Mouse (Mus musculus): Measurements from ENCODE around the gene Lif.

DNA sequence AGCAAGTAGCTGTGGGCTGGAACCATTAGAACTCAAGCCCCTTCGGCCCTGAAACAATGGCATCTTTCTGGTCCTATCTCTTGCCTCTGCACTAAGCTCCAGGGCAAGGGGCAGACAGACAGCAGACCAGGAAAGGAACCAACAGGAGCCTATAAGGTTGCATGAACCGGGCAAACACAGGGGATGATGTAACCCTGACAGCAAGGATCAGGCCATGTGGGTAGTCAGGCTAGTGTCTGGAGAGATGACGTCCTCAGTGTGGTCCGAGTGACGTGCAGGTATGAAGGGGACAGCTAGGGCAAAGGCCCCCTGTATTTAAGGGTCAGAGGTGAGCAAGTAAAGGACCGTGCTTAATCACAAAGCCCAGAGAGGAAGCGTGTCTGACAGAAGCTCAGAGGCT lies 7.1 kb upstream of the Lif start:
- TF ChIP-seq TAL1 (IDR thresholded peaks at IDR 0.05; ENCODE audit: low read length): no peak
- no peak for TF ChIP-seq GATA1 (IDR thresholded peaks at IDR 0.05; ENCODE audit: low read length)
